Mouse (Mus musculus) liver, postnatal 0 days (tissue): ENCODE data around the gene Gm5089. TPM values are rescaled to one million over a fixed set of nuclear protein-coding genes. Genes with fewer than 3 reads are reported as not detected.

Source experiments
- ATAC-seq: fragments of 200-750 bp; cut with Nextera tagmentation; 2 replicates; pipeline ENCODE4 v1.8.0; 2017; ENCODE audit warnings: mild to moderate bottlenecking, moderate library complexity
- DNase-seq: peaks from one replicate; pipeline ENCODE4 v3.0.0-alpha.2; 2016
- H3K27ac ChIP-seq: fragments of 300-500 bp; sonication (generic); 2 replicates; pipeline ENCODE4 v1.5.1; 2014; ENCODE audit warnings: antibody characterized with exemption, moderate library complexity, mild to moderate bottlenecking, low read depth
- H3K27me3 ChIP-seq: fragments of 300-500 bp; sonication (generic); 2 replicates; pipeline ENCODE4 v1.6.1; 2014; ENCODE audit warnings: low read length, control low read depth, mixed read lengths; ENCODE audit not compliant: insufficient read depth
- H3K36me3 ChIP-seq: fragments of 300-500 bp; sonication (generic); replicated peaks from 2 replicates; pipeline ENCODE4 v1.6.1; 2014; ENCODE audit warnings: mild to moderate bottlenecking, control low read depth, low read length, moderate library complexity, mixed read lengths; ENCODE audit not compliant: insufficient read depth
- H3K4me1 ChIP-seq: fragments of 300-500 bp; sonication (generic); 2 replicates; pipeline ENCODE4 v1.6.1; 2014; ENCODE audit warnings: antibody characterized with exemption, mild to moderate bottlenecking, control low read depth; ENCODE audit not compliant: insufficient read depth
- H3K4me2 ChIP-seq: fragments of 300-500 bp; sonication (generic); 2 replicates; pipeline ENCODE4 v1.6.1; 2014; ENCODE audit warnings: low read depth, mild to moderate bottlenecking, low read length, moderate library complexity, mixed read lengths
- H3K4me3 ChIP-seq: fragments of 300-500 bp; sonication (generic); 2 replicates; pipeline ENCODE4 v1.5.1; 2014; ENCODE audit warnings: low read depth, low read length
- H3K9ac ChIP-seq: fragments of 300-500 bp; sonication (generic); replicated peaks from 2 replicates; pipeline ENCODE4 v1.6.1; 2014; ENCODE audit warnings: mild to moderate bottlenecking, moderate library complexity
- H3K9me3 ChIP-seq: fragments of 300-500 bp; sonication (generic); 2 replicates; pipeline ENCODE4 v1.6.1; 2016; ENCODE audit warnings: mild to moderate bottlenecking, control low read depth, low read length, mixed read lengths
- CTCF ChIP-seq: sonication (generic); IDR thresholded peaks from 2 replicates; pipeline ENCODE4 v1.5.1; 2016; ENCODE audit warnings: antibody characterized with exemption, low read depth
- EP300 ChIP-seq: IDR thresholded peaks from 2 replicates; pipeline ENCODE4 v1.6.1; 2016; ENCODE audit warnings: antibody characterized with exemption, low read depth, mild to moderate bottlenecking
- WGBS: fragments of 180-500 bp; shearing (Covaris S2); extraction: QIAGEN DNeasy Blood & Tissue Kit; methylation state at CpG from one replicate; pipeline ENCODE4 v1.1.7; 2014; ENCODE audit not compliant: insufficient replicate concordance; 5-methylcytosine and 5-hydroxymethylcytosine counted together
- polyA plus RNA-seq: library from polyadenylated mRNA; unstranded; fragments of >200 nt; fragmentation: Nextera tagmentation; extraction: Ambion mirVana; gene quantifications from 2 replicates; pipeline ENCODE4 v1.2.1, GENCODE M21; 2015

Gene Gm5089
- polyA plus RNA-seq, 1 experiment from 2014 or later: not detected

DNA sequence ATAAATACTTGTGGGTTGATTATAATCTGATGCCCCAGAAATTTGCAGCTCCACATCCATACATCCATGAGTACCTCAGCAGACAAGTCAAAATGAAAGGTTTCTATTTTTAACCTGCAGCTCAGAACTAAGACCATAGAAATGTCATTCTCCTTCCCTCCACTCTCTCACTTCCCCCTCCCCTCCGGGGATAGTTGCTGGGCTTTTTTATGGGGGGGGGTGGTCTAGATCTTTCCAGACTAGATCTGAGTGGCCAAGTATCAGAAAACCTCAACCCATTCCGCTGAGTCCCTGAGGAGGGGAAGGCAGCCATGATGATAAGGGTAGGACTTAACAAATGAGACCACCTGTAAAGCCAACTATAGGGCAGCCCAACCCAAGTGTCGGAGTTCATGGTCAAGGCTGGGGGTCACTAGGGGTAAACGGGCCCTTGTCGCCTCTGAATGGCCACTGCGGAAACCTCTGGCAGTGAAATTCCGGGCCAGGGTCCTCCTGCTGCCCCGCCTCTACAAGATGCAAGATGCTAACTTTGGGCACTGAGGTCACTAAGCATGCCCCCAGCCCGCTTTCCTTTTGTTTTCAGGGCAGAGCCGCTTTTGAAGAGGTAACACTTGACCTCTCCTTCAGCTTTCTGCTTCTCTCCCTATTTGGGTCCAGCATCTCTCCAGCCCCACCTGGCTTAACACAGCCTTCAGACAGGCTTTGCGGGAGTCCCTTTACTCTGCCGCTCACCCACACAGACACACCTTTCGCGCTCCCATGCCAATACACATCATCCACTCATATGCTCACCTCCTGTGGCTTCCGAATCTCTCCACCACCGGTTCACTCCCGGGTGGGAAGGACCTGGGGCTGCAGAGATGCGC is 32.9 kb upstream of the Gm5089 start:
- H3K27ac ChIP-seq: no peak overlapping the region
- DNase-seq (no peak), ATAC-seq (no peak)
- WGBS: 4% methylated on average over 18 of the region's 18 CpGs
- H3K9ac ChIP-seq: no peak overlapping the region
- H3K27me3 ChIP-seq: peaks cover 93% of the 10 kb centered on the region
- TF ChIP-seq CTCF: no peak
- no peak for TF ChIP-seq EP300
- no peak overlapping the region for H3K4me3 ChIP-seq
- no peaks in the 10 kb centered on the region for H3K36me3 ChIP-seq
- H3K4me2 ChIP-seq: no peak overlapping the region
- no peaks in the 10 kb centered on the region for H3K4me1 ChIP-seq
- H3K9me3 ChIP-seq: no peaks in the 10 kb centered on the region

DNA sequence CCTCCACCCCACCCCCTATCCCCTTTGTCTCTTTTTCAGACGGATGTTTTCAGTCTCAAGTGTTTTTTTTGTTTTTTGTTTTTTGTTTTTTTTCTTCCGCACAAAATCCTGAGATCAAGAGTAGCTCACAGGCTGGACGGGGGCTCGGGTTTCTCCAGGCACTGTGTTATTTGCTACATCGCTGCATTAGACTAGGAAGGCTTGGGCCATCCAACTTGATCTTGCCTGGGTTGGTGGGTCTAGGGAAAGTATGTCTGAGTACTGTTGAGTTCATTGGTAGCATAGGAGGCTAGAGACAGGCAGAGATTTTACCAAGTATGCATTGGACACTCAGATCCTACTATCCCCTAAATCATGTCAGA is 32.1 kb upstream of the Gm5089 start:
- TF ChIP-seq EP300 (no peak), CTCF (no peak)
- 7% methylated on average over 5 of the region's 5 CpGs for WGBS
- peaks cover 98% of the 10 kb centered on the region for H3K27me3 ChIP-seq
- no peak for ATAC-seq
- no peaks in the 10 kb centered on the region for H3K9me3 ChIP-seq
- no peaks in the 10 kb centered on the region for H3K36me3 ChIP-seq
- no peak overlapping the region for H3K4me3 ChIP-seq
- no peak overlapping the region for H3K4me2 ChIP-seq
- H3K4me1 ChIP-seq: no peaks in the 10 kb centered on the region
- no peak overlapping the region for H3K9ac ChIP-seq
- no peak for DNase-seq
- no peak overlapping the region for H3K27ac ChIP-seq

DNA sequence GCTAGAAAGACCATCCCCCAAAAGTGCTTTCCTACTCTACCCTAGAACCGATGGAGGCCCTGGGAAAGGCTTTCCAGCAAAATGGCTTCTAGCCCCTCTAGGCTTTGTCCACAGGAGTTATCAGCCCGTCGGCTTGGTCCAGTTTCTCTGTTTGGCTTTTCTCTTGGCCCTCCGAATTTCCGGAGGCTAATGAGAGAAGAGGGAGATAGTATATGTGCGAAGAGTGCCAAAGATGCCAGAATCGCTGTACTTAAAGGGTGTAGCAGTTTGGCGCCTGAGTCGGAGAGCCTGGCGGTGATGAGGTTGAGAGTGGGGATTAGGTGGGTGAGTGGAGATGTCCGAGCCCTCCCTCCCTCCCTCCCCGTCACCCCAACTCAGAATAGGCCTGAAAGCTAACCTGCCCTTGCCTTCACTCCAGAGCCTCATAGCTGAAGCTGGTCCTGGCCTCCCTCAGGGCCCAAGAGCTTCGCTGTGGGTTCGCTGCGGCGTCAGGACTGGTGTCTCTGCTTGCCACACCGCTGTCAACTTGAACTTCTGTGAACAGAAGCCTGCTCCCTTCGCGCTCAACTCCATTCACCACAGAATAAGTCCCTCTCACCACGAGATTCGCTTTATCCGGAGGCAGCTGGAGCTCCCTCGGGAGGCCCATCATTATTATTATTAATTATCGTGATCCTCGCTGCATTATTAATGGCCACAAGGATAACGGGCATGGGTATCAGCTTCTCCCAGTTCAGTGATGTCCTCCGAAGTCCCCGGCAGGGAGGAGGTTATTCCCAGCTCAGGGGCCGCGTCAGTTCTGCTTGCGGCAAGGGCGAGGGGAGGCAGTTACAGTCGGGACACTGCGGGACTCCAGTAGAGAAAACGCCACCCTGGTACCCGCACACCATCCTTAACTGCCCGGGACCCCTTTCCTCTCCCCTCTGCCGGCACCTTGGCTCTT is 31.4 kb upstream of the Gm5089 start:
- Histone ChIP-seq H3K27me3 (peaks cover 100% of the 10 kb centered on the region), H3K4me2 (no peak overlapping the region), H3K4me1 (no peaks in the 10 kb centered on the region), H3K36me3 (no peaks in the 10 kb centered on the region), H3K4me3 (no peak overlapping the region), H3K9me3 (no peaks in the 10 kb centered on the region), H3K9ac (no peak overlapping the region), H3K27ac (no peak overlapping the region)
- ATAC-seq (no peak), DNase-seq (no peak)
- WGBS: 2% methylated on average over 38 of the region's 38 CpGs
- TF ChIP-seq EP300: no peak
- TF ChIP-seq CTCF: no peak

DNA sequence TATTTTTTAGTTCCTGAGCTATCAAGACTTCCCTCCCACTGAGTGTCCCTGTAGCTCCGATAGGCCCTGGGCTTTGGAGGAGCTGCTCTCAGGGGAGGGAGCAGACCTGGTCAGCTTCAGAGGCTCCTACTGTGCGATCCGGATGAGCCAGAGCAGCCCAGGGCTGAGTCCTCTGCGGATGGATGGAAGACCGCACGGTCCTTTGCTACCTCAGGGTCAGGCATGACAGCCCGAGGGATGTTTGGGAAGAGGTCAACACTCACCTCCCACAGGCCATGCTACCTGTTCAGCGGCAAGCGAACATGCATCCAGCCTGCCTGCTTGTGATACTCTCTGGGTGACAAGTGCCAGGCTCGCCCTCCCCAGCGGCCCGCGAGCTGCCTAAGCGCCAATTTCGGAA is 30.3 kb upstream of the Gm5089 start:
- DNase-seq (no peak), ATAC-seq (no peak)
- H3K27me3 ChIP-seq: peaks cover 100% of the 10 kb centered on the region
- no peak overlapping the region for H3K4me2 ChIP-seq
- no peaks in the 10 kb centered on the region for H3K4me1 ChIP-seq
- no peaks in the 10 kb centered on the region for H3K9me3 ChIP-seq
- H3K4me3 ChIP-seq: no peak overlapping the region
- no peaks in the 10 kb centered on the region for H3K36me3 ChIP-seq
- no peak overlapping the region for H3K27ac ChIP-seq
- TF ChIP-seq EP300 (no peak), CTCF (no peak)
- H3K9ac ChIP-seq: no peak overlapping the region
- WGBS: 2% methylated on average over 15 of the region's 15 CpGs

DNA sequence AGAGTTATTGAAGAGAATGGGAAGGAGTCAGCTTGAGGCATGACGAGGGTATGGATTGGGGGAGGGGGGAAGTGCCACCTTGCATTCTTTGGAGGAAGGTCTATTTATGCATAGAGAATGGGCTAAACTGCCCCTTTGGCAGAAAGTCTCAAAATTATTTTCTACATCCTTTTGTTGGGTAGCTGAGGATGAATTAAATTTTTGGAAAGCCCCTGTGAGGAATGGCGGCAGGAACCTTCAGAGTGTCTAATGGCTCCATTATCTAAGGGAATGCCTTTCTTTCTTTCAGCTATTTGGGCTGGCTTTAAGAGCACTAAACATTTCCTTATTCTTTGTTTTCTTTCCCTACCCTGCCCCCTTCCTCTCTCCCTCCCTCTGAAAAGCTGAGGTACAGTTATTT is 29.4 kb upstream of the Gm5089 start:
- ATAC-seq (no peak), DNase-seq (no peak)
- H3K4me3 ChIP-seq: no peak overlapping the region
- H3K27ac ChIP-seq: no peak overlapping the region
- H3K9me3 ChIP-seq: no peaks in the 10 kb centered on the region
- no peaks in the 10 kb centered on the region for H3K36me3 ChIP-seq
- no peak for TF ChIP-seq EP300
- no peak for TF ChIP-seq CTCF
- 5% methylated on average over 2 of the region's 2 CpGs for WGBS
- peaks cover 100% of the 10 kb centered on the region for H3K27me3 ChIP-seq
- H3K4me2 ChIP-seq: no peak overlapping the region
- H3K4me1 ChIP-seq: peaks cover 6% of the 10 kb centered on the region
- no peak overlapping the region for H3K9ac ChIP-seq

DNA sequence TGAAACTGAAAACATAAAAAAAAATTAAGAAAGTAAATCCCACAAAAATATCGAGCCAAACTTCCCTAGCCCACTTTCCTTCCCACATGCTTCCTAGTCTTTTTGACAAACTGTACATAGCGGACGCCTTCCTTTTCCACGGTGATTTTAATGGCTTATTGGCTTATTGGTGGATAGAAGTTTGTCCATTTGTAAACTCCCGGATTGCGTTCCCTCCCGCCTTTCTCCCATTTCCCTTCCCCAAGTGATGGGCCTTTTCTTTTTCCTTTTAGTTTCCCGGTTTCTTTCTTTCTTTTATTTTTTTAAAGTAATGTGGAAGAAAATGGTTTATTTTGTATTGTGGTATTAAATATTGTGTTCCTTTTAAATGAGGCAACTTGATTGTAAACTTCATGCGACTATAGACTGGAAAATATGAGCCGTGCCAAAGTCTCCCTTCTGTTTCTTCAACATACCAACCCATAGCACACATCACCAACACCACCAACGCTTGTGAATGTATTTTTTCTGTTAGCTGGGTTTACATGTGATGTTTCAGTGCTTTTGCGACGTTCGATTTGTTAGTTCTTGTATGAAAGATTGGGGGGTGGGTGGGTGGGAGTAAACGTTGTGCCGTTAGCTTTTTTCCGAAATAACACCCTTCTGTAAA is 28.7 kb upstream of the Gm5089 start:
- peaks cover 12% of the 10 kb centered on the region for H3K4me1 ChIP-seq
- peaks cover 100% of the 10 kb centered on the region for H3K27me3 ChIP-seq
- H3K27ac ChIP-seq: no peak overlapping the region
- no peak overlapping the region for H3K9ac ChIP-seq
- no peak overlapping the region for H3K4me3 ChIP-seq
- TF ChIP-seq EP300 (no peak), CTCF (no peak)
- H3K9me3 ChIP-seq: no peaks in the 10 kb centered on the region
- no peak overlapping the region for H3K4me2 ChIP-seq
- 21% methylated on average over 17 of the region's 17 CpGs for WGBS
- DNase-seq: no peak
- no peaks in the 10 kb centered on the region for H3K36me3 ChIP-seq
- ATAC-seq: no peak
